Comparison of ENCODE assay signal across 9 mouse cellular contexts in genomic region chr11:87725964-87726562, GRCm38 (mm10). TPM values are rescaled to one million over a fixed set of nuclear protein-coding genes. Genes with fewer than 3 reads are reported as not detected.
DNase-seq lines count a peak whose midpoint lies in the region; ATAC-seq lines count a peak whose summit lies in the region.
"Had no signal": no experiment of that assay in that cellular context is flagged by ENCODE, and none has a peak within 500 bp of the region (broad histone marks: within the 10 kb centered on the region; RNA-seq: fewer than 3 reads in every experiment).

No protein-coding gene starts in this region.

- H3K9ac ChIP-seq in hindbrain, embryonic 14.5 days, result no peak overlapping the region
- 0 out of 2 replicates have a peak overlapping the region, but pooled peaks have one; percentile 19 for H3K9ac ChIP-seq in neural tube, embryonic 11.5 days (ENCODE audit: low read length)

- peaks cover 35% of the 10 kb centered on the region for H3K4me1 ChIP-seq in hindbrain, embryonic 10.5 days (replicated peaks)
- H3K4me1 ChIP-seq in hindbrain, embryonic 14.5 days (replicated peaks; ENCODE audit: control insufficient read depth, insufficient read depth, low read length), result no peaks in the 10 kb centered on the region
- H3K4me1 ChIP-seq in neural tube, embryonic 11.5 days (ENCODE audit: control insufficient read depth, insufficient read depth, low read length), result no peaks in the 10 kb centered on the region

- WGBS in hindbrain, embryonic 10.5 days, result 23% methylated on average over 6 of the region's 6 CpGs
- WGBS in hindbrain, embryonic 14.5 days, result 26% methylated on average over 6 of the region's 6 CpGs
- WGBS in neural tube, embryonic 11.5 days, result 23% methylated on average over 6 of the region's 6 CpGs

- H3K27me3 ChIP-seq in hindbrain, embryonic 10.5 days (ENCODE audit: insufficient read depth, poor library complexity, severe bottlenecking), result no peaks in the 10 kb centered on the region
- H3K27me3 ChIP-seq in hindbrain, embryonic 14.5 days (ENCODE audit: control insufficient read depth, insufficient read depth, low read length), result no peaks in the 10 kb centered on the region
- no peaks in the 10 kb centered on the region for H3K27me3 ChIP-seq in neural tube, embryonic 11.5 days (ENCODE audit: control insufficient read depth, insufficient read depth, low read length)

- no peaks in the 10 kb centered on the region for H3K9me3 ChIP-seq in hindbrain, embryonic 10.5 days
- H3K9me3 ChIP-seq in hindbrain, embryonic 14.5 days (ENCODE audit: control insufficient read depth, low read length), result no peaks in the 10 kb centered on the region
- no peaks in the 10 kb centered on the region for H3K9me3 ChIP-seq in neural tube, embryonic 11.5 days (ENCODE audit: control insufficient read depth, low read length)

- DNase-seq in hindbrain, embryonic 10.5 days (ENCODE audit: low spot score), result peak; percentile 50
- no peak for DNase-seq in hindbrain, embryonic 14.5 days (ENCODE audit: low spot score)
- DNase-seq in c-Kit-positive CD71-positive TER-119-negative erythroid progenitor cells, embryonic 14.5 days (ENCODE audit: low read depth), result peak; percentile 93
- peak; percentile 44 for DNase-seq in induced T-regulatory cell, adult 2 months (ENCODE audit: low read depth)
- no peak for DNase-seq in neural tube, embryonic 11.5 days (ENCODE audit: low spot score)
- no peak for DNase-seq in right cerebral cortex, postnatal 36 days (ENCODE audit: low spot score in 2 of 2)
- no peak for DNase-seq in frontal cortex, postnatal 36 days (ENCODE audit: low spot score in 2 of 2)
- no peak for DNase-seq in left cerebral cortex, adult 9 months (ENCODE audit: low spot score in 2 of 2)

- ATAC-seq in hindbrain, embryonic 14.5 days (ENCODE audit: low FRiP score), result no peak
- no peak for ATAC-seq in neural tube, embryonic 11.5 days (ENCODE audit: insufficient read depth, low FRiP score, low TSS enrichment)

- H3K4me3 ChIP-seq in hindbrain, embryonic 10.5 days, result peak overlapping the region; percentile 22; the same call in 1 of the 2 replicates
- no peak overlapping the region for H3K4me3 ChIP-seq in hindbrain, embryonic 14.5 days (replicated peaks; ENCODE audit: low read length)
- no peak overlapping the region for H3K4me3 ChIP-seq in neural tube, embryonic 11.5 days (ENCODE audit: low read depth, low read length)
- H3K4me3 ChIP-seq: myocyte had no signal

- no peaks in the 10 kb centered on the region for H3K36me3 ChIP-seq in hindbrain, embryonic 10.5 days
- H3K36me3 ChIP-seq in hindbrain, embryonic 14.5 days (replicated peaks; ENCODE audit: control insufficient read depth, insufficient read depth), result no peaks in the 10 kb centered on the region
- no peaks in the 10 kb centered on the region for H3K36me3 ChIP-seq in neural tube, embryonic 11.5 days (ENCODE audit: control insufficient read depth, insufficient read depth, low read length)

- H3K27ac ChIP-seq in hindbrain, embryonic 10.5 days, result peak overlapping the region; percentile 84
- H3K27ac ChIP-seq in hindbrain, embryonic 14.5 days, result no peak overlapping the region
- H3K27ac ChIP-seq in neural tube, embryonic 11.5 days (ENCODE audit: low read depth, low read length), result no peak overlapping the region

- H3K4me2 ChIP-seq in hindbrain, embryonic 14.5 days (replicated peaks), result no peak overlapping the region
- no peak overlapping the region for H3K4me2 ChIP-seq in neural tube, embryonic 11.5 days (ENCODE audit: low read depth)

RNA-seq across cellular contexts. Expression of gene Supt4a, which starts 11.3 kb away (rescaled TPM):
- polyA plus RNA-seq in hindbrain, embryonic 10.5 days (2016; fragmentation: Nextera tagmentation; extraction: Ambion mirVana), result 178 and 184 TPM in 2 replicates
- 137 and 152 TPM in 2 replicates for polyA plus RNA-seq in hindbrain, embryonic 14.5 days (2014; fragmentation: Nextera tagmentation; extraction: Ambion mirVana)
- 155 and 162 TPM in 2 replicates for polyA plus RNA-seq in neural tube, embryonic 11.5 days (2014; fragmentation: Nextera tagmentation; extraction: Ambion mirVana)

RNA-seq across cellular contexts. Expression of gene Tspoap1, which starts 34.3 kb away (rescaled TPM):
- 7.8 and 10.5 TPM in 2 replicates for polyA plus RNA-seq in hindbrain, embryonic 10.5 days (2016; fragmentation: Nextera tagmentation; extraction: Ambion mirVana)
- polyA plus RNA-seq in hindbrain, embryonic 14.5 days (2014; fragmentation: Nextera tagmentation; extraction: Ambion mirVana), result 43.8 and 46.9 TPM in 2 replicates
- 5.4 and 6.0 TPM in 2 replicates for polyA plus RNA-seq in neural tube, embryonic 11.5 days (2014; fragmentation: Nextera tagmentation; extraction: Ambion mirVana)

Comparison
In these comparisons a context has a peak if more than half of its experiments do, and no peak if none do; other contexts are left out.
1. DNase-seq: peak in hindbrain, embryonic 10.5 days (single experiment), c-Kit-positive CD71-positive TER-119-negative erythroid progenitor cells, embryonic 14.5 days (single experiment) and induced T-regulatory cell, adult 2 months (single experiment); none in hindbrain, embryonic 14.5 days (single experiment), neural tube, embryonic 11.5 days (single experiment), right cerebral cortex, postnatal 36 days (0 of 2), frontal cortex, postnatal 36 days (0 of 2) and left cerebral cortex, adult 9 months (0 of 2).